Mouse (Mus musculus): ENCODE results near the gene Gm42674. TPM values are rescaled to one million over a fixed set of nuclear protein-coding genes. Genes with fewer than 3 reads are reported as not detected.

Gene Gm42674
- polyA plus RNA-seq, 1 experiment from 2014 or later = not detected

- Histone ChIP-seq H3K9me3 (ENCODE audit: control insufficient read depth, low read length) (no peaks in the 10 kb centered on the region), H3K27me3 (ENCODE audit: control insufficient read depth, insufficient read depth, low read length) (no peaks in the 10 kb centered on the region), H3K27ac (ENCODE audit: low read depth, low read length) (no peak overlapping the region), H3K4me2 (replicated peaks; ENCODE audit: low read depth, low read length) (no peak overlapping the region), H3K36me3 (ENCODE audit: control insufficient read depth, insufficient read depth, low read length) (no peaks in the 10 kb centered on the region), H3K4me1 (replicated peaks; ENCODE audit: control insufficient read depth, insufficient read depth, low read length) (no peaks in the 10 kb centered on the region), H3K4me3 (ENCODE audit: low read depth, low read length) (no peak overlapping the region), H3K9ac (ENCODE audit: low read depth, low read length) (no peak overlapping the region)
- ATAC-seq (ENCODE audit: low FRiP score) = no peak
- DNase-seq (ENCODE audit: low spot score) = no peak
- 82% methylated on average over 4 of the region's 4 CpGs for WGBS
Measured at GRCm38 (mm10) chr3:90604416-90604815, 2.7 kb downstream of the Gm42674 start.

- Histone ChIP-seq H3K4me2 (replicated peaks; ENCODE audit: low read depth, low read length) (no peak overlapping the region), H3K4me1 (replicated peaks; ENCODE audit: control insufficient read depth, insufficient read depth, low read length) (no peaks in the 10 kb centered on the region), H3K9me3 (ENCODE audit: control insufficient read depth, low read length) (no peaks in the 10 kb centered on the region), H3K4me3 (ENCODE audit: low read depth, low read length) (no peak overlapping the region), H3K27me3 (ENCODE audit: control insufficient read depth, insufficient read depth, low read length) (no peaks in the 10 kb centered on the region), H3K9ac (ENCODE audit: low read depth, low read length) (no peak overlapping the region), H3K36me3 (ENCODE audit: control insufficient read depth, insufficient read depth, low read length) (no peaks in the 10 kb centered on the region), H3K27ac (ENCODE audit: low read depth, low read length) (no peak overlapping the region)
- no peak for ATAC-seq (ENCODE audit: low FRiP score)
- DNase-seq (ENCODE audit: low spot score) = no peak
- WGBS = 86% methylated on average over 3 of the region's 3 CpGs
Measured at GRCm38 (mm10) chr3:90605049-90605448, 3.3 kb downstream of the Gm42674 start.

- H3K27ac ChIP-seq (ENCODE audit: low read depth, low read length) = no peak overlapping the region
- no peaks in the 10 kb centered on the region for H3K4me1 ChIP-seq (replicated peaks; ENCODE audit: control insufficient read depth, insufficient read depth, low read length)
- ATAC-seq (ENCODE audit: low FRiP score) (no peak), DNase-seq (ENCODE audit: low spot score) (no peak)
- no peaks in the 10 kb centered on the region for H3K27me3 ChIP-seq (ENCODE audit: control insufficient read depth, insufficient read depth, low read length)
- H3K4me2 ChIP-seq (replicated peaks; ENCODE audit: low read depth, low read length) = no peak overlapping the region
- H3K36me3 ChIP-seq (ENCODE audit: control insufficient read depth, insufficient read depth, low read length) = no peaks in the 10 kb centered on the region
- no peak overlapping the region for H3K4me3 ChIP-seq (ENCODE audit: low read depth, low read length)
- H3K9ac ChIP-seq (ENCODE audit: low read depth, low read length) = no peak overlapping the region
- H3K9me3 ChIP-seq (ENCODE audit: control insufficient read depth, low read length) = no peaks in the 10 kb centered on the region
- WGBS = 80% methylated on average over 2 of the region's 2 CpGs
Measured at GRCm38 (mm10) chr3:90605736-90606135, 4.0 kb downstream of the Gm42674 start.

- H3K4me1 ChIP-seq (replicated peaks; ENCODE audit: control insufficient read depth, insufficient read depth, low read length) = no peaks in the 10 kb centered on the region
- no peak overlapping the region for H3K4me2 ChIP-seq (replicated peaks; ENCODE audit: low read depth, low read length)
- WGBS = 83% methylated on average over 6 of the region's 6 CpGs
- no peak for ATAC-seq (ENCODE audit: low FRiP score)
- no peaks in the 10 kb centered on the region for H3K36me3 ChIP-seq (ENCODE audit: control insufficient read depth, insufficient read depth, low read length)
- H3K27ac ChIP-seq (ENCODE audit: low read depth, low read length) = no peak overlapping the region
- H3K4me3 ChIP-seq (ENCODE audit: low read depth, low read length) = no peak overlapping the region
- H3K9me3 ChIP-seq (ENCODE audit: control insufficient read depth, low read length) = no peaks in the 10 kb centered on the region
- DNase-seq (ENCODE audit: low spot score) = peak; percentile 35
- no peaks in the 10 kb centered on the region for H3K27me3 ChIP-seq (ENCODE audit: control insufficient read depth, insufficient read depth, low read length)
- no peak overlapping the region for H3K9ac ChIP-seq (ENCODE audit: low read depth, low read length)
Measured at GRCm38 (mm10) chr3:90606185-90606584, 4.5 kb downstream of the Gm42674 start.

GRCm38 (mm10) chr3:90607361-90607760, 5.7 kb downstream of the Gm42674 start:
- Histone ChIP-seq H3K36me3 (ENCODE audit: control insufficient read depth, insufficient read depth, low read length) (no peaks in the 10 kb centered on the region), H3K4me3 (ENCODE audit: low read depth, low read length) (no peak overlapping the region), H3K9ac (ENCODE audit: low read depth, low read length) (no peak overlapping the region), H3K27me3 (ENCODE audit: control insufficient read depth, insufficient read depth, low read length) (no peaks in the 10 kb centered on the region), H3K9me3 (ENCODE audit: control insufficient read depth, low read length) (no peaks in the 10 kb centered on the region), H3K4me1 (replicated peaks; ENCODE audit: control insufficient read depth, insufficient read depth, low read length) (no peaks in the 10 kb centered on the region), H3K27ac (ENCODE audit: low read depth, low read length) (no peak overlapping the region), H3K4me2 (replicated peaks; ENCODE audit: low read depth, low read length) (no peak overlapping the region)
- WGBS = 83% methylated on average over 3 of the region's 3 CpGs
- no peak for ATAC-seq (ENCODE audit: low FRiP score)
- no peak for DNase-seq (ENCODE audit: low spot score)

GRCm38 (mm10) chr3:90608223-90608622, 6.5 kb downstream of the Gm42674 start, which contains the start of gene S100a5:
TSS of gene S100a5 (plus strand) at chr3:90608523.
- Histone ChIP-seq H3K36me3 (ENCODE audit: control insufficient read depth, insufficient read depth, low read length) (no peaks in the 10 kb centered on the region), H3K27ac (ENCODE audit: low read depth, low read length) (no peak within 1 kb of the TSS), H3K9ac (ENCODE audit: low read depth, low read length) (no peak within 1 kb of the TSS), H3K4me2 (replicated peaks; ENCODE audit: low read depth, low read length) (no peak within 1 kb of the TSS), H3K4me3 (ENCODE audit: low read depth, low read length) (no peak within 1 kb of the TSS), H3K4me1 (replicated peaks; ENCODE audit: control insufficient read depth, insufficient read depth, low read length) (peaks cover 2% of the 10 kb centered on the region; the same call in 1 of the 2 replicates), H3K9me3 (ENCODE audit: control insufficient read depth, low read length) (no peaks in the 10 kb centered on the region), H3K27me3 (ENCODE audit: control insufficient read depth, insufficient read depth, low read length) (no peaks in the 10 kb centered on the region)
- 64% methylated on average over 3 of the region's 3 CpGs for WGBS
- no peak for ATAC-seq (ENCODE audit: low FRiP score)
- DNase-seq (ENCODE audit: low spot score) = no peak

- Histone ChIP-seq H3K27ac (ENCODE audit: low read depth, low read length) (no peak overlapping the region), H3K9ac (ENCODE audit: low read depth, low read length) (no peak overlapping the region), H3K4me1 (replicated peaks; ENCODE audit: control insufficient read depth, insufficient read depth, low read length) (peaks cover 2% of the 10 kb centered on the region; the same call in 1 of the 2 replicates), H3K4me2 (replicated peaks; ENCODE audit: low read depth, low read length) (no peak overlapping the region), H3K9me3 (ENCODE audit: control insufficient read depth, low read length) (no peaks in the 10 kb centered on the region), H3K27me3 (ENCODE audit: control insufficient read depth, insufficient read depth, low read length) (no peaks in the 10 kb centered on the region), H3K36me3 (ENCODE audit: control insufficient read depth, insufficient read depth, low read length) (no peaks in the 10 kb centered on the region), H3K4me3 (ENCODE audit: low read depth, low read length) (no peak overlapping the region)
- no peak for DNase-seq (ENCODE audit: low spot score)
- ATAC-seq (ENCODE audit: low FRiP score) = no peak
Measured at GRCm38 (mm10) chr3:90609102-90609501, 7.4 kb downstream of the Gm42674 start.

- Histone ChIP-seq H3K27ac (ENCODE audit: low read depth, low read length) (no peak overlapping the region), H3K4me3 (ENCODE audit: low read depth, low read length) (no peak overlapping the region), H3K9ac (ENCODE audit: low read depth, low read length) (no peak overlapping the region), H3K27me3 (ENCODE audit: control insufficient read depth, insufficient read depth, low read length) (no peaks in the 10 kb centered on the region), H3K4me2 (replicated peaks; ENCODE audit: low read depth, low read length) (no peak overlapping the region), H3K4me1 (replicated peaks; ENCODE audit: control insufficient read depth, insufficient read depth, low read length) (peaks cover 2% of the 10 kb centered on the region; the same call in 1 of the 2 replicates), H3K36me3 (ENCODE audit: control insufficient read depth, insufficient read depth, low read length) (no peaks in the 10 kb centered on the region), H3K9me3 (ENCODE audit: control insufficient read depth, low read length) (no peaks in the 10 kb centered on the region)
- 80% methylated on average over 3 of the region's 3 CpGs for whole genome bisulfite sequencing
- no peak for ATAC-seq (ENCODE audit: low FRiP score)
- no peak for DNase-seq (ENCODE audit: low spot score)
Measured at GRCm38 (mm10) chr3:90611494-90611893, 9.8 kb downstream of the Gm42674 start.

- no peak overlapping the region for H3K27ac ChIP-seq (ENCODE audit: low read depth, low read length)
- H3K36me3 ChIP-seq (ENCODE audit: control insufficient read depth, insufficient read depth, low read length) = no peaks in the 10 kb centered on the region
- H3K4me1 ChIP-seq (replicated peaks; ENCODE audit: control insufficient read depth, insufficient read depth, low read length) = peaks cover 2% of the 10 kb centered on the region; the same call in 1 of the 2 replicates
- H3K9ac ChIP-seq (ENCODE audit: low read depth, low read length) = no peak overlapping the region
- no peaks in the 10 kb centered on the region for H3K27me3 ChIP-seq (ENCODE audit: control insufficient read depth, insufficient read depth, low read length)
- DNase-seq (ENCODE audit: low spot score) = no peak
- H3K4me3 ChIP-seq (ENCODE audit: low read depth, low read length) = no peak overlapping the region
- no peak overlapping the region for H3K4me2 ChIP-seq (replicated peaks; ENCODE audit: low read depth, low read length)
- ATAC-seq (ENCODE audit: low FRiP score) = no peak
- 67% methylated on average over 4 of the region's 4 CpGs for WGBS
- no peaks in the 10 kb centered on the region for H3K9me3 ChIP-seq (ENCODE audit: control insufficient read depth, low read length)
Measured at GRCm38 (mm10) chr3:90612061-90612460, 10.4 kb downstream of the Gm42674 start.
